Mouse (Mus musculus): Measurements from ENCODE around the gene Sema4d.
"Not testable (repeated sequence)": the region's sequence is repeated elsewhere in the genome, so short reads cannot be mapped to it uniquely, and the experiment has no call there.

Gene Sema4d

GRCm38 (mm10) chr13:51793425-51793891, at the start of gene Sema4d:
Gene Sema4d, minus strand, starts transcription at chr13:51793747.
- no peak for DNase-seq (ENCODE audit: low read depth, low spot score)

DNA sequence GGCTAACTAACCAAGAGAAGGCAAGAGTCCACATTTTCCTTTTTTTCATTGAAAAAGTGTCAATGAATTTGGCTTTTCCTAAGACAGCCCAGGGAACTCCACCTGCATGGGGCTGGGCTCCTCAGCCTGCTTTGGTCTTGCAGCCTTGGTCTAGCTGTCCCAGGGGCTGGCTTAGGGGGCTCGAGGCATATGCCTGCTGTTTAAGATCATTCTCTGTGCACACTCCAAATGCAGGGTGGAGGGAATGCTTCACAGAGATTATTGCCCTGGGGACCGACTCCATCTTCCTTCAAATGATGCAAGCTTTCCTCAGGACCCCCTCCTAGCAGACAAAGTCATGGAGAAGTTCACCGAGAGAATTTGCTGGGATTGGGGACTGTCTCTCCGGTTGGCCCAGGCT, 49.8 kb upstream of the Sema4d start:
- DNase-seq (ENCODE audit: low read depth, low spot score) = no peak

- DNase-seq (ENCODE audit: low read depth, low spot score) = no peak
Observed at GRCm38 (mm10) chr13:51842773-51843172, 49.2 kb upstream of the Sema4d start.

- no peak for DNase-seq (ENCODE audit: low read depth, low spot score)
Observed at GRCm38 (mm10) chr13:51842191-51842590, 48.6 kb upstream of the Sema4d start.

DNA sequence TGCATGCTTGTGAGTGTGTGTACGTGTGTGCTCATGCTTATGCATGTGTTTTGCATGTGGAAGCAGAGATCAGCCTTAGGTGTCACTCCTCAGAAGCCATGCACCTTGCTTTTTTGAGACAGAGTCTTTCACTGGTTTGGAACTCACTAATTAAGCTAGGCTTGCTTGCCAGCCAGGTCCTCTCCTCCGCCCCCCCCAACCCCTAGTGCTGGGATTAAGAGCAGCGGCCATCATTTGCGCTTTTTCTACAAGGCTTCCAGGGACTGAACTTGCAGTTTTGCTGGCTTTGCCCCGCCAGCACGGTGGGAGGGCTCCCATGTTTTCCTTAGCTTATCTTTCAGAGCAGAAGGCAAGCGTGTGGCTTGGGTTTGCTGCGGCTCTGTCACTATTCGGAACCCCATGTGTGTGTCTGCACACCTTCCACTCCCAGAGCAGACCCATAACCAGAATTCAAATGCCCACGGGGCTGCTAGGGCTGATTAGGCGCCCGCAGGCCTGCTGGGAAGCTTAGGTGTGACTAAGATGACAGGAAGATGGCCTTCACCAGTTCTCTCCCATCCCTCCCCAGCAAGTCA, 48.1 kb upstream of the Sema4d start:
- no peak for DNase-seq (ENCODE audit: low read depth, low spot score)

DNA sequence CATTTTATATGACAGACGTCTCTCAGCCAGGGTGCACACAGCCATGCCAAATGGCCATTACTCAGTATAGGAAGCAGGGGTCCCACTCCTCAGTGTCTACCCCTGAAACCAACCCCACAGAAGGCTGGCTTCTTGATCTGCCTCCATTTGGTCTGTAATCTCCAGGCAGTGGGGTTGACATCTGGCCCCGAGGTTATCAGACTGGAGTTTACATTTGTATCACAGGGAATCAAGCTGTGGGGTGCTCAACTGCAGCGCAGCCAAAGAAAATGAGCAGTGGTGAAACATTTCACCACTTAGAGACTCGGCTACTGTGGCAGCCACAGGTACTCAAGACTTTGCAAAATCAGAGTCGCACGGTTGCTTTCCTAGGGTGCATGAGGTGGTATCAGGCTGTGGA, 47.2 kb upstream of the Sema4d start:
- DNase-seq (ENCODE audit: low read depth, low spot score) = no peak

DNA sequence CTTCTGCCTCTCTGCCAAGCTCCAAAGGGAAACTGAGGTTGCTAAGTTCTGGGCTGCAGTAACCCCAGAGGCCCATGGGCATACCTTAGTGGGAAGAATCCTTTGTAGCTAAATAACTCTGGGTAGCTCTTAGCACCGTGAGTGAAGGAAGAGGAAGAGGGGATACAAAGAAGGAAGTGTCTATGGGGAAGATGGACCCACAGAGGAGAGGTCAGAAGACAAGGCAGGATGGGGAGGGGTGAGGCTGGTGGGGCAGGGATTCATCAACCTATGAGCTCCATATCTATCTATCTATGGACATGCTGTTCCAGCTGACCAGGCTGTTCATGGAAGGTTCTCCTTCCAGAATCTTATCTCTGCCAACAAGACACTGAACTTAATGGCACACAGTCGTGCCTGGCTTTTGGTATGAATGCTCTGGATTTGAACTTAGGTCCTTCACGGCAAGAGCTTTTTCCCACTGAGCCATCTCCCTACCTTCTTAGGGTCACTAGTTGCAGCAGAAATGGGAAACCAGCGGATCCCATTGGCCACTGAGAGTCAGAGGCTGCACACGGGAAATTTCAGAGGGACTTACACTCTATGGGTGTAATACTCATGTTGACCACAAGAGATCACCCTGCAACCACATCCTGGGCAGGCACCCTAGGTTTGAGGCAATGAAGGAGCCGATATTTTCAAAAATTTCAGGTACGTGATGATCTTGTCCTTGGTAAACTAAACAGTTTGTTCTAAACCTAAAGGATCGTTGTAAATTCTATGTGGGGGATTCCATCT, 45.9 kb upstream of the Sema4d start:
- DNase-seq (ENCODE audit: low read depth, low spot score) = no peak

DNA sequence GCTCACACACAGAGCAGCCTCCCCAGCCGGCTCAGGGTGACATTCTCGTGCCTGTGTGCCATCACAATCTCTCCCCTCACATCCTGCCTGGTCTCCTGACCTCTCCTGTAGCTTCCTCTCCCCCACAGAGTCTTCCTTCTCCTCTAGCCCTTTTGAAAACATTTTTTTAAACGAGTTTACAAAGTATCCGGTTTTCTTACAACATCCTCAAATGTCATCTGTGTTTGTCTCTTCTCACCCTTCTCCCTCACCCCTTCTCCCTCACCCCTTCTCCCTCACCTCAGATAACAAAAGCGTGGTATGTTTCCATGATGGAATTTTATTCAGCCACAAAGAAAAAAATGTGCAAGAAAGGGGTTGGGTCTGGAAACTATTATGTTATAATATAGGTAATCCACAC, 43.9 kb upstream of the Sema4d start:
- no peak for DNase-seq (ENCODE audit: low read depth, low spot score)

DNA sequence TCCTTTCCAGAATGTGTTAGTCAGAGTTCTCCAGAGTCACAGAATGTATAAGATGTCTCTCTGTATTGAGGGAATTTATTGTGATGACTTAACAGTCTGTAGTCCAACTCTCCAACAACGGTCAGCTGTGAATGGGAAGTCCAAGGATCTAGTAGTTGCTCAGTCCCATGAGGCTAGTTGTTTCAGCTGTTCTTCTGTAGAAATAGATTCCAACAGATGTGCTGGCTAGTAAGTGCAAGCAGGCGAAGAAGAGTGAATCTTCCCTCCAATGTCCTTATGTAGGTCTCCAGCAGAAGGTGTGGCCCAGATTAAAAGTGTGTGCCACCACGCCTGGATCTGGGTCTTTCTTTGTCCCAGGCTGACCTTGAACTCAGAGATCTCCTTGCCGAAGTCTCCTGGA, 41.7 kb upstream of the Sema4d start:
- DNase-seq (ENCODE audit: low read depth, low spot score) = not testable (repeated sequence)

DNA sequence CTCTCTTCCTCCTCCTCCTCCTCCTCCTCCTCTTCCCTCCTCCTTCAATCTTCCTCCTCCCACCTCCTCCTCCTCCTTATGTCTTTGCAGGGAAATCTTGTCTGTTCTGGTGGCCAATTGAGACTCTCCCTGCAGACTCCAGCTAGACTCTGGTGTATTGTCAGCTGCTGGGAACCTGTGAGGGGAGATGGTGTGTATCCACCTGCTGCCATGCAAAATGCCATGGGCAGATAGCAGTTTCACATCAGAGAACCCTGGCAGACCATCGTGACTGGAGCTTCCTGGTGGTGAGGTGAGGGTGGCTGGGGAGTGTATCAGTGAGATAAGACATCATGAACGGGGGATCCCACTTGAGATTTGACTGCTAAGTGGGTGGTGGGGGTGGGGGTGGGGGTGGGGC, 41.0 kb upstream of the Sema4d start:
- no peak for DNase-seq (ENCODE audit: low read depth, low spot score)

DNA sequence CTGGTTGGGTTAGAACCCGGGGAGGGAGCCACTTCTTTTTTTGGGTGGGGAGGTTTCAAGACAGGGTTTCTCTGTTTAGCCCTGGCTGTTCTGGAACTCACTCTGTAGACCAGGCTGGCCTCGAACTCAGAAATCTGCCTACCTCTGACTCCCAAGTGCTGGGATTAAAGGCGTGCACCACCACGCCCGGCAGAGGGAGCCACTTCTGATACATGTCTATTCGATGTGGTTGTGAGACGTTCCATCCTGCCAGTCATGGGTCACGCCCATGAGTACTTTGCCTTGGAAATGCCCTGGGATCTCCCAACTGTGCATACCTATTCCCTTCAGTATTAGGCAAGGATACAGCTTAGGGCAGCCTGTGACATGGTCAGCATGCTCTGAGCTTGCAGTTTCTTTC, 40.5 kb upstream of the Sema4d start:
- DNase-seq (ENCODE audit: low read depth, low spot score) = not testable (repeated sequence)

GRCm38 (mm10) chr13:51833611-51834010, 40.1 kb upstream of the Sema4d start:
- DNase-seq (ENCODE audit: low read depth, low spot score) = no peak

GRCm38 (mm10) chr13:51832491-51832890, 38.9 kb upstream of the Sema4d start:
- DNase-seq (ENCODE audit: low read depth, low spot score) = no peak

GRCm38 (mm10) chr13:51830744-51831450, 37.4 kb upstream of the Sema4d start:
- DNase-seq (ENCODE audit: low read depth, low spot score) = no peak

GRCm38 (mm10) chr13:51823822-51824495, 30.4 kb upstream of the Sema4d start:
- DNase-seq (ENCODE audit: low read depth, low spot score) = no peak

- DNase-seq (ENCODE audit: low read depth, low spot score) = no peak
Observed at GRCm38 (mm10) chr13:51821988-51822387, 28.4 kb upstream of the Sema4d start.

- no peak for DNase-seq (ENCODE audit: low read depth, low spot score)
Observed at GRCm38 (mm10) chr13:51819351-51819750, 25.8 kb upstream of the Sema4d start.

DNA sequence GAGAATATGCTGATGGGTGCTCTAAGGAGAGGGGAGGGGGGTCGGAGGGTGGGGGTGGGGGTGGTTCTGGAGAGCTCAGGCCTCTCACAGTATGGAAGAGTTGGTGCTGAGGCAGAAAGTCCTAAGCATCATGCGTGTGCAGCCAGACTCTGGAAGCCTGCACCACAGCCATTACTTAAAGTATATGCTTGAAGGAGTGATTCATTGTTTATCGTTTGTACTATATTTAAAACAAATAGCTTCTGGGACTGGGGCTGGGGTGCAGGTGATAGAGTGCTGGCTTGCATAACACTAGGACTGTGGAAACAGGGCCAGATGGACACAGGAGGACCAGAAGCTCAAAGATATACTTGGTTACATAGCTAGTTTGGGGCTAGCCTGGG, 25.4 kb upstream of the Sema4d start:
- DNase-seq (ENCODE audit: low read depth, low spot score) = no peak

GRCm38 (mm10) chr13:51818170-51818943, 24.8 kb upstream of the Sema4d start:
- no peak for DNase-seq (ENCODE audit: low read depth, low spot score)

- no peak for DNase-seq (ENCODE audit: low read depth, low spot score)
Observed at GRCm38 (mm10) chr13:51816559-51817041, 23.1 kb upstream of the Sema4d start.

DNA sequence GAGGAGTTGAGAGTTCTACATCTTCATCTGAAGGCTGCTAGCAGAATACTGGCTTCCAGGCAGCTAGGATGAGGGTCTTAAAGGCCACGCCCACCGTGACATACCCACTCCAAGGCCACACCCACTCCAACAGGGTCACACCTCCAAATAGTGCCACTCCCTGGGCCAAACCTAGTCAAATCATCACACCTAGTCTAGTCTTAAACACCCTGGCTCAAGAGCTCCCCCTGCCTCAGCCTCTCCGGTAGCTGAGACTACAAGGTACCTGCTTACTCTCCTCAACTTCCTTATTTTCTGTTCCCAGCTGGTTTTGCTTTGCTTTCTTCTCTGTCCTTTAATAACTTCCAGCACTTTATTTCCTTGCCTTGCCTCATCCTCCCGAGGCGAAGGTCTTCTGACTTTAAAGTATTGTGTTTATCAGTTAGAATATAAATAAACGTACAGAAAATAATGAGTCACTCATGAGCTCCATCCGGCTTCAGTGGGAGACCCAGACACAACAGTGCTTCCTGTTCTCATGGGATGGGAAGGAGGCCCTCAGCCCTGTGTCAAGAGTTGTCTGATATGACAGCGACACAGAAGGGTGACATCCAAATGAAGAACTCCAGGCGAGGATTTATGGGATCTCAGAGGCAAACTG, 22.4 kb upstream of the Sema4d start:
- no peak for DNase-seq (ENCODE audit: low read depth, low spot score)

All from brain, embryonic 18.5 days (tissue).